Mouse (Mus musculus) lung, adult 2 months (tissue): ENCODE measurements around the gene Wdr20. TPM values are rescaled to one million over a fixed set of nuclear protein-coding genes. Genes with fewer than 3 reads are reported as not detected.
"Not testable (repeated sequence)": the region's sequence is repeated elsewhere in the genome, so short reads cannot be mapped to it uniquely, and the experiment has no call there.

ENCODE experiments used
- DNase-seq: peaks from one replicate; pipeline ENCODE4 v3.0.0; 2022
- H3K4me1 ChIP-seq: fragments of 200-500 bp; 2 replicates; pipeline ENCODE4 v1.6.1; 2011; ENCODE audit warnings: low read length; ENCODE audit not compliant: control insufficient read depth, insufficient read depth
- H3K4me3 ChIP-seq: fragments of 200-500 bp; replicated peaks from 2 replicates; pipeline ENCODE3; 2011; ENCODE audit warnings: low read depth, mild to moderate bottlenecking, control low read depth, low read length; ENCODE audit errors: extremely low read depth
- CTCF ChIP-seq: fragments of 200-500 bp; IDR thresholded peaks from 2 replicates; pipeline ENCODE4 v1.5.1; 2011; ENCODE audit warnings: mild to moderate bottlenecking, low read length, control low read depth; ENCODE audit not compliant: insufficient read depth
- POLR2A ChIP-seq: fragments of 200-500 bp; IDR thresholded peaks from 2 replicates; pipeline ENCODE4 v1.6.1; 2011; ENCODE audit warnings: low read depth, mild to moderate bottlenecking, control low read depth, low read length, borderline replicate concordance; ENCODE audit errors: extremely low read depth
- WGBS: fragments of 180-500 bp; shearing (Covaris S2); methylation state at CpG from one replicate; pipeline ENCODE4 v1.1.7; 2018; 5-methylcytosine and 5-hydroxymethylcytosine counted together
- polyA plus RNA-seq: library from polyadenylated mRNA; depleted of rRNA; stranded (reverse); fragments of >200 nt; gene quantifications from 2 replicates; pipeline ENCODE4 v1.2.3, GENCODE M21; 2012

Wdr20 gene
- polyA plus RNA-seq, 1 experiment = 16.2 TPM

DNA sequence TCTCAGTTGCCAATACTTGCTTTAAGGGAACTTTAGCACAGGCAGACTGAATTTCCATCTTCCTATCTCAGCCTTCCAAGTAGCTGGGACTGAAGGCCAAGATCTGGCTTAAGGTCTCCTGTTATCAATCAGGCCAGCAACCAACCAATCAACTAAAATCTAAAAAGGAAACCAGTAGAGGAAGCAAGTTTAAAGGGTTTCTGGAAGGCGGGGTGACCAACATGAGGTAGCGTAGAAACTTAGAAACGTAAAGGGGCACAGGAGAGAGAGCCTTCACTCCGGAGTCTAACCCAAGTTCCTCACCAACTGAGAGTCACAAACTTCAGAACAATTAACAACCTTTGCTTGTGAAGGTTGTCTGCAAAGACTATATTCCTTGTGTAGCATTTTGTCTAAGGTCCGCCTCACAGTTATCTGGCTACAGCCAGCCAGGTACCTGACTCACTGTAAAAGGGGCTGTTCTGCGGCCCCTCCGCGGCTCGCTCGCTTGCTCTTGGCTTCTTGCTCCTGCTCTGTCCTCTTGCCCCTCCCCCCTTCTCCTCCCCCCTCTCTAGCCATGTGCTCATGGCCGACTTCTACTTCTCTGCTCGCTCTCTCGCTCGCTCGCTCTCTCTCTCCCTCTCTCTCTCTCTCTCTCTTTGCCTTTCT is 39.1 kb upstream of the Wdr20 start:
- DNase-seq = no peak
- no peak for TF ChIP-seq CTCF
- 51% methylated on average over 15 of the region's 15 CpGs for WGBS
- Histone ChIP-seq H3K4me1 (no peaks in the 10 kb centered on the region; the same call in 1 of the 2 replicates), H3K4me3 (no peak overlapping the region)

DNA sequence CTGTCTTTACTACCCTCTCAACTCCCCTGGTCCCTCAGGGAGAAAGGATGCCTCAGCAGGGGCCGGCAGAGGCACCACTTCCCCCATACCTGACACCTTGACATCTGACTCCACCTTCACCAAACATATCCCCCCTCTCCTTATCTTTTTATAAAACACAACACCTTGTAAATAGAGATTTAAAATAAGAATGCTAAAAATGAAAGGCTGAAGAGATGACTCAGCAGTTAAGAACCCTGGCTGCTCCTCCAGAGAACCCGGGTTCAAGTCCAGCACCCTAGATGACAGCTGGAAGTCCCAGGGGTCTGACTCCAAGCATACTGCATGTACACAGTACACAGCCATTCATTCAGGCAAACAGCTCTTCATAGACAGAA is 38.6 kb upstream of the Wdr20 start:
- WGBS = 35% methylated on average over 2 of the region's 2 CpGs
- TF ChIP-seq CTCF = no peak
- TF ChIP-seq POLR2A = no peak
- H3K4me1 ChIP-seq = no peaks in the 10 kb centered on the region; the same call in 1 of the 2 replicates
- DNase-seq = no peak
- no peak overlapping the region for H3K4me3 ChIP-seq

DNA sequence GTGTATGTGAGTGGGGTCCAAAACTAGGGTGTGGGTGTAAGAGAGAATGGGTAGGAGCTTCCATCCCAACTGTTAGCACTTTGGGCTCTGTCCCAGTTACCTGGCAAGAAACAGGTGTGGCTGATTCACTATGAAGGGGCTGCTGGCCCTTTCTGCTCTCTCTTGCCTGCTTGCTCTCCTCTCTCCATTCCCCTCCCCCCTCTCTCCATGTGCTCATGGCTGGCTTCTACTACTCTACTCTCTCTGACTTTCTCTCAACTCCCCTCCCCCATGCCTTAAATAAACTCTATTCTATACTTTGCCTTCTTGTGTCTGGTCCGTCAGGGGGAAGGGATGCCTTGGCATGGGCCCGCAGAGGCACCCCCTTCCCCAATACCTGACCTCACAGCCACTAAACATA is 37.0 kb upstream of the Wdr20 start:
- Histone ChIP-seq H3K4me3 (no peak overlapping the region), H3K4me1 (no peaks in the 10 kb centered on the region)
- no peak for TF ChIP-seq CTCF
- no peak for TF ChIP-seq POLR2A
- WGBS = 66% methylated on average over 2 of the region's 2 CpGs
- no peak for DNase-seq

DNA sequence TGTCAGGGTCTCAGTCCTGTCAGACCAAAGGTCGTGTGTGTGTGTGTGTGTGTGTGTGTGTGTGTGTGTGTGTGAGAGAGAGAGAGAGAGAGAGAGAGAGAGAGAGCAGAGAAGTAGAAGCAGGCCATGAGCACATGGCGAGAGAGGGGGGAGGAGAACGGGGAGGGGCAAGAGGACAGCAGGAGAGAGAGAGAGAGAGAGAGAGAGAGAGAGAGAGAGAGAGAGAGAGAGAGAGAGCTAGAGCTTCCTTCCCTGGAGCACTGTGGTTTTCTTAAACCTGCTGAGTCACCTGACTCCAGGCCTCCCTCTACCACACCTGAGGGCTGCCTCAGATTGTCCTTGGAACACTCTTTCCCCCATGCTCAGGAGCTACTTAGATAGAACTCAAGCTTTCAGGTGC is 36.4 kb upstream of the Wdr20 start:
- 27% methylated on average over 3 of the region's 3 CpGs for WGBS
- not testable (repeated sequence) for DNase-seq, H3K4me3 ChIP-seq, H3K4me1 ChIP-seq

DNA sequence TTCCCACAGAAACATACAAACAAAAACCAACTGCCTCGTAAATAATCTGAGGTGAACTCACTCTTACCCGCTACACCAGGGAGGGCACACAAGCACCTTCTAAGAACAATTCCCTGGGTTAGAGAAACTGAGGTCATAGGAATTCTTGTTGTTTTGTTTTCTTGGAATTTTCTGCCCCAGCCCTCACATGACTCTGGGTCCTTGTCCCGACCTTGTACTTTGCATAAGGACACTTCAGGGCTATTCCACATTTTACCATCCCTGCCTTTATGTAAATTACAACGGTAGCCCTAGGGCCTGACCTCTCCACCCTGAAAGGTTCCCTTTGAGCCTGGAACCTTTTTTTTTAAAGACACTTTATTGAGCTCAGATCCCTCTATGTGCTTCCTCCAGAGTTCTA is 35.2 kb upstream of the Wdr20 start, which contains the start of gene Hsp90aa1:
Gene Hsp90aa1 (minus strand): TSS at position 173 of the 400 bp plus-strand sequence.
- DNase-seq = no peak
- WGBS = 44% methylated on average over 4 of the region's 4 CpGs
- Histone ChIP-seq H3K4me1 (peaks cover 6% of the 10 kb centered on the region; the same call in 1 of the 2 replicates), H3K4me3 (no peak within 1 kb of the TSS)
- no peak for TF ChIP-seq CTCF
- TF ChIP-seq POLR2A = no peak

DNA sequence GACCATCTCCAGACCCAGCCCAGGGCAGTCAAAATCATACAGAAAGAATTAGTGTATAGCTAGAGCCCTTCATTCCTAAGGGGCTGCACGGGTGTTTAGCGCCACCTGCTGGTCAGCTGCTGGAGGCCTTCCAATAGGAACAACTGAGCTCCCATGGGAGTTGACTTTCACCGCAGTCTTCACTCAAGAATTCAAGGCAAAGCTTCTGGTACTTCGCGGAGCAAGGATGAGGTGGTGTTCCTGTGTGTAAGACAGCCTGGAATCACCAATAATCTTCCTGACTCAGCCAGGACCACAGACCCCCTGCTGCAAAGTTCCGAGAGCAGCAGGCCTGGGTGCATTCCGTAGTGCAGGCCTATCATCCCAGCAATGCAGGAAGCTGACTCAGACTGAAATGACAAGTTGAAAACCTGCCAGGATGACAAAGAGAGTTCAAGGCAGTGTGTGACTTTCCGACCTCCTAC is 34.7 kb upstream of the Wdr20 start:
- DNase-seq = peak; percentile 87
- WGBS = 14% methylated on average over 8 of the region's 8 CpGs
- TF ChIP-seq CTCF (peak; percentile 92), POLR2A (no peak)
- Histone ChIP-seq H3K4me1 (peaks cover 6% of the 10 kb centered on the region; the same call in 1 of the 2 replicates), H3K4me3 (no peak overlapping the region)

DNA sequence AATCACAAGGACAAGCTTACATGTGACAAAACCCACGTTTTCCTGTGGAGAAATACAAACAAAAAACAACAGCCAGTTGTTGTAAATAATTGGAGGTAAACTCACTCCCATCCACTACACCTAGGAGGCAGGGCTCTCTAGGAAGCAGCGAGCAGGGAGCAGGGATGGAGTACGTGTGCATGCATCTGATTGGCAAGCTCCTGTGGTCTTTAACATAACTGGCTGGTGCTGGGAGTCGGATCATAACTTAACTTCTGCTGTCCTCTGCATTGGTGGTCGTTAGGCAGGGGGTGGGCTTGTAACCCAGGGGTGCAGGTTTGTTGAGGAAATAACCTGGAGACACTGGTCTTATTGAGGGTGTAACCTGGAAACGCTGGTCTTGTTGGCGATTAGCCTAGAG is 34.1 kb upstream of the Wdr20 start:
- no peak for DNase-seq
- TF ChIP-seq CTCF = no peak
- TF ChIP-seq POLR2A = no peak
- Histone ChIP-seq H3K4me3 (no peak overlapping the region), H3K4me1 (peaks cover 6% of the 10 kb centered on the region; the same call in 1 of the 2 replicates)
- 76% methylated on average over 7 of the region's 7 CpGs for WGBS

DNA sequence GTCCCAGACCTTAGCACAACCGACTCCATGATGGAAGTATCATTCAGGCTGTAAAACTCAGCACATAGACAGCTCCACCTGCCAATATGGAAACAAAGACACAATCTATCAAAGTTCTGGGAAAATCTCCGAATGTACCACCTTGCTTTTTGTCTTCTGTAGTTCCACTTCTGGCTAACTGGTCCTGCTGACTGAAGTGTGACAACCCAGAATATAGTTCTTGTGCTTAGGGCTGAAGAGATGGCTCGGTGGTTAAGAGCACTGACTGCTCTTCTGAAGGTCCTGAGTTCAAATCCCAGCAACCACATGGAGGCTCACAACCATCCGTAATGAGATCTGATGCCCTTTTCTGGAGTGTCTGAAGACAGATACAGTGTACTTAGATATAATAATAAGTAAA is 32.3 kb upstream of the Wdr20 start:
- H3K4me1 ChIP-seq, DNase-seq, H3K4me3 ChIP-seq: not testable (repeated sequence)
- WGBS = 84% methylated on average over 4 of the region's 4 CpGs

DNA sequence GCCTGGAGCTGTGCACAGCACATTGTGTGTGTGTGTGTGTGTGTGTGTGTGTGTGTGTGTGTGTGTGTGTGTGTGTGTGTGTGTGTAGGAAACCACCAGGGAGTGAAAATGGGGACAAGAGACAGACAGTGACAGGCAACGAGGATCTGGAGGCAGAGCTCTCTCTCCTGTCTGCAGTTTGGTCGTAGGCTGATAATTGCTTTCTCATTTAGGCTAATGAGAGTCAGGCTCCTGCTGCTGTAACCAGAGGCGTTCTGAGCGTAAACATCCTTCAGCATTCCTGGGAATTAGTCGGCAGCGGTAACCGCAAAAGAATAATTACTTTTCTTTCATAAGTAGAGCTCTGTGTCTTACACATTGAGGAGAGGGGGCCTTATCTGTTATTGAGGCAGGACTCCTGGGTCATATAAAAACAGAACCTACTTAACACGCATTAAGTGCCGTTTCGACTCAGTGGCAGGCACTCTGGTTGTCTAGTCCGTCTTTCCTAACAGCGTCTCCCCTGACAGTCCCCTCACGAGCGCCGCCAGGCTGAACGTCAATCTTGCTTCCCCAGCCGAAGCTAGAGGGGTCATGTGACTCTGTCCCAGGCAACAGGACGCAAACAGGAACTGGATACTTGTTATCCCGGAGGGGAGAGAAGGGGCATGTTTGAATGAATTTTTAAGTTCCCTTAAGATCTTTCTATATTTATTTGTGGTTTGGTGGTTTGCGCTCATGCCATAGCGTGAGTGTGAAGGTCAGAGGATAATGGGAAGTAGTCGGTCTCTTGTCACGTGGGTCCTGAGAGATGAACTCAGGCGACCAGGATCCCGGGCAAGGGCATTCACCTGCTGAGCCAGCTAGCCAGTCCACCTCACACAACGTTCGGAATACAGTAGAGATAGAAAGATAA is 31.2 kb upstream of the Wdr20 start:
- 1% methylated on average over 27 of the region's 27 CpGs for WGBS
- TF ChIP-seq CTCF (no peak), POLR2A (no peak)
- H3K4me1 ChIP-seq = peaks cover 6% of the 10 kb centered on the region; the same call in 1 of the 2 replicates
- H3K4me3 ChIP-seq = peak overlapping the region; percentile 56
- DNase-seq = peak; percentile 66

DNA sequence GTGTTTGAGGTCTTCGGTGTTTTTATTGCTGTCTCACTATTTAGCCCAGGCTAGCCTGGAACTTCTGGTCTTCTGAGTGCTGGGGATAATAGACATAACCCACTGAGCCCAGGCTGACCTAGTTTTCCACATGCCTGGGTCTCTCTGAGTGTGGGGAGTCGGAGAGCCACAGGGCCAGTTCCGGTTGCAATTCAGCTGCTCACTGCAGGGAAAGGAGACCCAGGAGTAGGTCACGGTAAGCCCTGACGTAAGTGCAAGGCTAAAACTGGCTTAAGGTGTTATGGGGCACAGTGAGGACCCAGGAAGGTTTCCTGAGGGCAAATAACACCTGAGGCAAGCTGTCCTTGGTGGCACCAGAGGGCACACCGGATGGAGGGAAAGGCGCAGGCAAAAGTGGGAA is 30.3 kb upstream of the Wdr20 start:
- WGBS = 87% methylated on average over 7 of the region's 7 CpGs
- TF ChIP-seq POLR2A (no peak), CTCF (no peak)
- H3K4me1 ChIP-seq = peaks cover 6% of the 10 kb centered on the region; the same call in 1 of the 2 replicates
- H3K4me3 ChIP-seq = no peak overlapping the region
- DNase-seq = no peak
